Mouse (Mus musculus): ENCODE data around the gene Adcy3. TPM values are rescaled to one million over a fixed set of nuclear protein-coding genes. Genes with fewer than 3 reads are reported as not detected.

The Adcy3 gene
- total RNA-seq, 2 experiments from 2014 or later = 50.9 to 53.0 TPM

DNA sequence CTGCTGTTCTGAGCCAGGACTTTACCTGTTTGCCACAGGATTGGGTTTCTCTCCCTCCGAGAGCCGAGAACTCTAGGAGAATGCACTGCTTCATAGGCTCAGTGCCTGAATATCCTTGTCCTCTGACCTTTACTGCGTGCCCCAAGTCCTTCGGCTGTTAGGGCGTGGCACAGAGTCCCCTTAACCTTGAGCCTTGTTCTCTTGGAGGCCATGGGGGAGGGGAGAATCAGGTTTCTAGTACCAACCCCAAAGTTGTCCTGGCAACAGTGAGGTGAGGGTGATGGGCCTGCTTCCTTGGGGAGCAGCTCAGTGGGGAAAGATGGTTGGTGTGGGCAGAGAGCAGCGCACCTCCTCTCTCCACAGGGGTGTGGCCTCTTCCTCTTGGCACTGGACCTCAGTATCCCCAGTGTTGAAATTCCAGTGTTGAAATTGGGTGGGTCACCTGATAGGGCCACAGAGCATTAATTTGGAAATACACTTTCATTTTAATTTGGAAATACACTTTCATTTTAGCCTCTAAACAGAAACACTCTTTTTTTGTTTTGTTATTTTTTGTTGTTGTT lies 46.8 kb downstream of the Adcy3 start:
- no peak for DNase-seq (ENCODE audit: low spot score in 2 of 2)

DNA sequence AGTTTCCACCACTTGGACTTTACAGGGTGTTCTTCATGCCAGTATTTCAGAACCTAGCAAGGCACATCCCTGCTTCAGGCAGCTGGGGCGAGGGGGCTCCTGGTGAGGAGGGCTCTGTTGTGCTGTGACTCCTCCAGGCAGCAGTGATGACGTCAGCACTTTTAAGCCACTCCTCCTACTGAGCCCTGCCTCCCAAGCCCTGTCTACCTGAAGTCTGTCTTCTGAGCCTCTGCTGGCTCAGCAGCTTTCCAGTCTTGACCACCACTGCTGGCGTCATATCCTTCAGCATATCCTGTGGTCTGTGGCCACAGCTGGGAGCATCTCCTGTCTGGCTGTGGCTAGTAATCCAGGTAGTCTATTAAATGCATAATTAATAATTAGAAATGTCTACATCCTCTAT lies 47.6 kb downstream of the Adcy3 start:
- DNase-seq (ENCODE audit: low spot score in 2 of 2) = no peak

DNA sequence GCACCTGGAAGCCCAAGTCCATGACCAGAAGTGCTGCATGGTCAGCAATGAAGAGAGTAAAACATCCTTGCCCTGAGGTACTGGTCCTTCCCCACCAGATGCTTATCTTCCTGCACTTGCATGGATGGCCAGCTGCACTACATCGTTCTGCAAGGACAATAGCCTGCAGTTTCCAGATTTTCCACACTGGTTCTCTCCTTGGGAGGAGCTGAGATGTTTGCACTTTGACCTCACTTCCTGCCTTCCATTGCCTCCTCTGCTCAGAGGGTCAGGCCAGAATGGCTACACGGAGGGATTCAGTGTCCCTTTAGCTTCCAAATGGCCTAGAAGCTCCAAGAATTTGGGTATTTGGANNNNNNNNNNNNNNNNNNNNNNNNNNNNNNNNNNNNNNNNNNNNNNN lies 51.7 kb downstream of the Adcy3 start:
- DNase-seq (ENCODE audit: low spot score in 2 of 2) = no peak

DNA sequence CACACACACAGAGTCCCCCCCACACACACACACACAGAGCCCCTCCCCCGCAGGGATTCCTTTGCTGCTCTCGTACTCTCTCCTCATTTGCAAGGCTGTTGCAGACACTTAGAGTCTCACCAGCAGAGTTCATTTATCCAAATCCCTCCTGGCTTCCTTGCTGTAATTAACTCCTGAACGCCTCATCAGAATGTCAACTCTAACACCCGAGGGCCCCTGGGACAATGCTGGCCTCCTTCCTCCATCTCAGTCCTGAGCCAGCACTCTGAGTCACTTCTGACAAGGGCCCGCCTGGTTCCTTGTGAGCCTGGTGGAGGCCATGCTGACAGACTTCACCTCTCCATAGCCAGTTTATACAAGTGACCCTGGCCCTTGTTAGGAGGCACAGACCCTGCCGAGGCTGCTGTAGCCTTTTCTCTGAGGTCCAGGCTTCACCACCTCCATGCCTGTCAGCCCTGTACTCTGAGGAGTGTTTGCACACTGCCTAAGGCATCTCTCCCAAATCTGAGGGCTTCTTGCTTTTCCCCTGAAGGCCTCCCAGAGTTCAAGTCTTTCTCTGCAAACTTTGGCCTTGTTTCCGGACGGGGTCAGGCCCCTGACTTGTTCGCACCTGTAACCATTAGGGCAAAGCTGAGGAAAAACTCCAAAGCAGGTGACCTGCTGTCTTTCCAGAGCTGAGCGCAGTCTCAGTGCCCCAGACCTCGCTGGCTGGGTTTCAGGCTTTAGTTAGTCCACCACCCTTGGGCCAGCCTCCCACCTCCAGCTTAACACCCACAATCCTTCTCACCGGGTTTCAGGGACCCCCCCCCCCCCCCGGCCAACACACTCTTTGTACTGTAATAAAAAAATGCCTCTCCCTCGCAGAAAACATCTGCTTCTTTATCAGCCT lies 55.5 kb downstream of the Adcy3 start:
- DNase-seq (ENCODE audit: low spot score in 2 of 2) = no peak

DNA sequence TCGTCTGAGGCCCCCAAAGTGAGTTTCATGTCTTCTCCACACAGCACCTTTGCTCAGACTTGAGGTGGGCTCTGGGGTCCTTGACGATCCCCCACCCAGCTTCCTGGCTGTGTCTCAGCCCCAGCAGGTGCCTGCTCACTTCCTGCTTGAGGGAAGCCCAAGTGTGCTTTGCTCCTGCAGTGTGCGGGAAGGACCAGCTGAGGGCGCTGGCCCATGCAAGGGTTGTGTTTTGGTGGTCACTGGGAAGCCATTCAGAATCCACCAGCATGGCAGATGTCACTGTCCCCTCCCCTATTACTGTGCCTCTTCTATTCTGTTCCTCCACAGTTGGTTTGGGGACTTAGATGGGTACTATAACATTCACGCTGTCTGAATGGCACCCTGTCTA lies 56.2 kb downstream of the Adcy3 start:
- no peak for DNase-seq (ENCODE audit: low spot score in 2 of 2)

DNA sequence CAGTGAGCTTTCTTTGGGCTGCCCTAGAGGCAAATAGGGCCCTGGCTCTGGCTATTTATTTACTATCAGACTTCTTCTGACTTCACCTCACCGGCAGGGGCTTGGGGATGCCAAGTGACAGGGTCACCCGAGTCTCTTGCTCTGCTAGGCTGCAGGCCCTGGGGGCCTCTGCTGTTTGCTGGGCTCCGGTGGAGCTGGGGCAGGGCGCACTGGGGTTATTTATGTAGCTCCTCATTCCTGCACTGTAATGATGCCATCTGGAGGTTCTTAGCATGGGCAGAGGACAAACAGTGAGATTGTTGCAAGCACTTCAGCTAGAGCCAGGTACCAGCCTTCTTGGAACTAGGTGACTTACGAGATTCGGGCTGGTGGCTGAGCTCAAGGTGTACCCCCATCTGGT lies 59.6 kb downstream of the Adcy3 start:
- no peak for DNase-seq (ENCODE audit: low spot score in 2 of 2)

DNA sequence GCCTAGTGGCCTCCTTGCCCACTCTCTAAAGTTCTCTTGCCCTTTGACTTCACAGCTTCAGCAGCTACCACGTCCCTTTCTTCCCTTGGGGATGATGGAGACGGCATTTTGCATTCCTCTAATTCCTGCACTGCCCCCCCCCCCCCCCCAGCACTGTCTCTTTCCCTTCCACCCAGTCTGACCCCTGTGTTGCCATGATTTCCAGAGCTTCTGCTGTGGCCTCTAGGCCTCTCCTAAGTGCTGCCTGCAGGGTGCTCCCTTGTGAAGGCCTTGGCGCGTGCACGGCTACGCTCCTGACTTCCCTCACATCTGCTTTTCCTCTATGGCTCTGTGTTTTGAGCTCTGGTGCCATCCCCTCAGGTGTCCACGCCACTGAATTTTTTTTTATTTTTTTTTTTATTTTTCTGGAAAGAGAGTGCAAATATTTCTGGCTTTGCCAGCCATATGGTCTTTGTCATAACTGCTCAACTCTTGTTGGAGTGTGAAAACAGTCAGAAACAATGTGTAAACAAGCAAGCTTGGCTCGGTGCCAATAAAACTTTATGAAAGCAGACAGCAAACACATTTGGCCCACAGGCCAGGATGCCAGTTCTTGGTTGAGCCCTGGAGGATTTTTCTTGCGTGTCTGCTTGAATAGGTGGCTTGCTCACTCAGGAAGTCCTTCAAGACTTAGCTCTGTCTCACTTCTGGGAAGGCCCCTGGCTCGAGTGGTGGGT lies 60.3 kb downstream of the Adcy3 start:
- DNase-seq (ENCODE audit: low spot score in 2 of 2) = no peak

DNA sequence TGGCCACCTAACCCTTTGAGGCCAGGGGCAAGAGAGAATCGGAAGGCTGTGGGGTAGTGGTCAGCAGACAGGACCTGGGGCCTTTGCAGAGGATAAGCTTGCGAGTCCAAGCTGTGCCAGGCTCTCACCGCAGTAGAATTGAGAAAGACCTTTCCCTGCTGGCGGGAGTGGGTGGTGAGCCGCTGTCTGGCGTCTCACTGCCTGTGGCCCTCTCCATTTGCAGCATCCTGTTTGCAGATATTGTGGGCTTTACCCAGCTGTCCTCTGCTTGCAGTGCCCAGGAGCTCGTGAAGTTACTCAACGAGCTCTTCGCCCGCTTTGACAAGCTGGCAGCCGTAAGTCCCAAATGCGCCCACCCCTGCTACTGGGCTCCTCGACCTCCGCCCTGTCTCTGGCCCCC lies 61.7 kb downstream of the Adcy3 start:
- peak; percentile 59 to 64 for DNase-seq (ENCODE audit: low spot score in 2 of 2)

DNA sequence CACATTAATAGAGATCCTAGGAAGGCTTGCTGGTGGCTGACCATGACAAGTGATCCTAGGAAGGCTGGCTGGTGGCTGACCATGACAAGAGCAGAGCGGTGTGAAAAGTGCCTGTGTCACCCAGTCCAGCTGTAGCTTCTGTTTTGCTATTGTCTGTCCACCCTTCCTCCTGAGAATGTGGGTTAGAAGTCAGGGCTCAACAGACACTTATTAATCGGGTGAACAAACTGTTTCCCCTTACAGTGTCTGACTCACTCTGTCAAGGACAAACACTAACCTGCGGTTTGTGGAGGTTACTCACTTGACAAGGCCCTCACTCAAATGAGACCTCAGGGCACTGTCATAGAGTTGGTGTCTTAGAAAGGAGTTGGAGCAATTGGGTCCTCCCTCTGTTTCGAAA lies 65.8 kb downstream of the Adcy3 start:
- no peak for DNase-seq (ENCODE audit: low spot score in 2 of 2)

DNA sequence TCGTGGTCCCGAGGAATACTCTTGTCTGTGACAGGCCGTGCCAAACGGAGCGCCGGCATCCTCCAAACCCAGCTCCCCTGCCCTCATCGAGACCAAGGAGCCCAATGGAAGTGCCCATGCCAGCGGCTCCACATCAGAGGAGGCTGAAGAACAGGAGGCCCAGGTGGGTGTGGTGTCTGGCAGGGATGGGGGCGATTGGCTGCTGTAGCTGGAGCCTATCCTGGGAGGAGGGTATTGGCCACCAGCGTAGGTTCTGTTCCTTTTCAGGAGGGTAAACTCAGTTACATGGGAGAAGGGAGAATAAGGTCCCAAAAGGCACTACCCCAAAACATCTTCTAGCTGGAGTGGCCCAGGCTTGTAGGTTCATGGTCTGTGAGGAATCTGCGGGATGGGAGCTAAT lies 66.4 kb downstream of the Adcy3 start:
- DNase-seq (ENCODE audit: low spot score in 2 of 2) = no peak

DNA sequence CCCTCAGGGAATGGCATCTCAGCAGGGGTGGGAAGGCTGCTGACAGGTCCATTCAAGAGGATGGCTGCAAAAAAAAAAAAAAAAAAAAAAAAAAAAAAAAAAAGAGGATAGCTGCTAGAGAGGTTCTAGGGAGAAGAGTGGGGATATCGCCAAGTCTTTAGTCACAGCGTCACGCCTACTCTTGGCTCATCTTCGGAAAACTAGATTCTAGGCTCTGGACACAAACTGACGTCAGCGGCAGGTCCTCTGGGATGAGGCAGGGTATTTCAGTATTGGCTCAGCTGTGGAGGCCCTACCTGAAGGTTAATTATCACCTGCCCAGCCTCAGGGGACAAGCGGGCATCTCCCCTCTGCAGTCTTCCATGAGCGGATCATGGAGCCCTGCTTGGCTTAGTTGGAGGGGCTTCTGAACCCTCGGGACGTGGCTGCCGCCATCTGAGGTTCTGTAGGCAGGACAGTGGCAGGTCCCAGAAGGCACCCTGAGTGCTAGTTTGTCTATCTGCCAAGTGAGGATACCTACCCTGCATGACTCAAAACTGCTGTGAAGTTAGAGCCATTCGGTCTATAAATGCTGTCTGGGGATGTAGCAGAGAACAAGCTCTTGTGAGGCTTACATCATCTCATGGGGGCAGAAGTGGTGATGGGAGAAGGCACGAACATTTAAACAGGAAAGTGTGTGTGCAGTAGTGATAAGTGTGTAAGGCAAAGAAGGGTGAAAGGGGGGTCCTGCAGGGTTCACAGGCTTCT lies 68.7 kb downstream of the Adcy3 start:
- DNase-seq (ENCODE audit: low spot score in 2 of 2) = peak; percentile 50 to 59

DNA sequence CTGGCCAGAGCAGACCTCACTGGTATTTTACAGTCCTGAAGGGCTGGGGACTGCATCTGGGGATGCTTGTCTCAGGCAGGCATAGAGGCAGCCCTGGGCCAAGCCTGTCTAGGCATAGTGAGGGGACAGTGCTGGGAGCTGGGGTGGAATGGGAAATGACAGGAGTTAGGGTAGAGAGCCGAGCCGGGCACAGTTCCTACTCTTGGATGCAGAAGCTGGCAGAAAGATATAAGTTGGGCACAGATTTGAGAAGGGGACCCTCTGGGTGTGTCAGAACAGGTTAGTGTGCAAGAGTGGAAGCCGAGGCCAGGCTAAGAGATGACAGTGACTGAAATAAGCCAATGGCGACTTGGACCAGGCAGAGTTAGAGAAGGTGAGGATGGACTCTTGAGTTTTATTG lies 69.3 kb downstream of the Adcy3 start:
- DNase-seq (ENCODE audit: low spot score in 2 of 2) = no peak

DNA sequence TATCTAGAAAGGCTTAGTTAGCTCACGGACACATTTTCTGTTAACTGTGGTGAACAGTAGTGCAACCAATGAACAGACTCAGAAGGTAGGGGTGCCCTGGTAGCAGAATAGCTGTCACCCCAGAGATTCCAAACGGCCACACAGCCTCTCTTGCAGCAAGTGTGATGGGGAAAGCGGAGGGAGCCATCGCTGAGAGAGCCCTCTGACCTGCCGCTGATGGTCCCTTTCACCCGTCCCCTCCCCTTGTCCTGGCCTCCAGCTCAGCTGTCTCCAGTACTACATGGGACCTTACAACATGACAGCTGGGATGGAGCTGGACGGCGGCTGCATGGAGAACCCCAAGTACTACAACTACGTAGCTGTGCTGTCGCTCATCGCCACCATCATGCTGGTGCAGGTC lies 73.2 kb downstream of the Adcy3 start:
- DNase-seq (ENCODE audit: low spot score in 2 of 2) = no peak

DNA sequence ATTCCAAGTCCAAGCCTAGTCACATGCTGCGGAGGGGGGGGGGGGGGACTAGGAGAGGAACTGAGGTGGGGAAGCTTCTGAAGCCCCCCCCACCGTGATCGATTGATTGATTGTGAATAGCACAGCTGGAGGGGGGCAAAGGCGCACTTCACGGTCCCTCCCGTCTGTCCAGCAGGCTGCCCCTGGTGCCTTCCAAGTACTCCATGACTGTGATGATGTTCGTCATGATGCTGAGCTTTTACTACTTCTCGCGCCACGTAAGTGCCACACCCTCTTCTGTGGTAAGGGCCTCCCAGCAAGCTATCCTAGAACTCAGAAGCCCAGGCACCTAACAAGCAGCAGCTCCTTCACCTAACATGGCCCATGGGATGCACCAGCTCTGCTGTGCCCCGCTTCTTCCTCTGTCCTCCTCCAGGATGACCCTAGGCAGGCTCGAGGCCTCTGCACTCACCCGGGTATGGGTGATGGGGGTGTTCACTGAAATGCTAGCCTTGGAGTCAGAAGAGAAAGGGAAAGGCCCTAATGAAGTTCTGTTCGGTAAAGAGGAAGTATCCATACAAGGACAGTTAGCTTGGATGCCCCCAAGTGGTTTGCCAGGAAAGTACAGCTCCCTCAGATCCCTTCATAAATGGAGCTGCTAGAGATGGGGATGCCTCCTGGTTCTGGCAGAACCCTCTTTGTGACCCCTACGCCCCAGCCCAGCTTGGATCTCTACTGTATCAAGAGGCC lies 75.7 kb downstream of the Adcy3 start:
- DNase-seq (ENCODE audit: low spot score in 2 of 2) = peak; percentile 45 to 85

DNA sequence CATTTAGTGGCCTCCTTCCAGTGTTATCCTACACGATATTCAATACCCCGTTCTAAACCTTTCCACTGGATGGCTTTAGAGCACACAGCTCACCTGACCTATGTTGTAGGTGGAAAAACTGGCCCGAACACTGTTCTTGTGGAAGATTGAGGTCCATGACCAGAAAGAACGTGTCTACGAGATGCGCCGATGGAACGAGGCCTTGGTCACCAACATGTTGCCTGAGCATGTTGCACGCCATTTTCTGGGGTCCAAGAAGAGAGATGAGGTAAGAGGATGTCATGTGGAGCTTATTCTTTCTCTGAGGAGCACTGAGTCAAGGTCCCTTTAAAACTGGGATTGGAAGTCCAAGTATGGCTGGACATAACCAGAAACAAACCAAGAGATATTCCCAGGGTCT lies 76.3 kb downstream of the Adcy3 start:
- no peak for DNase-seq (ENCODE audit: low spot score in 2 of 2)

DNA sequence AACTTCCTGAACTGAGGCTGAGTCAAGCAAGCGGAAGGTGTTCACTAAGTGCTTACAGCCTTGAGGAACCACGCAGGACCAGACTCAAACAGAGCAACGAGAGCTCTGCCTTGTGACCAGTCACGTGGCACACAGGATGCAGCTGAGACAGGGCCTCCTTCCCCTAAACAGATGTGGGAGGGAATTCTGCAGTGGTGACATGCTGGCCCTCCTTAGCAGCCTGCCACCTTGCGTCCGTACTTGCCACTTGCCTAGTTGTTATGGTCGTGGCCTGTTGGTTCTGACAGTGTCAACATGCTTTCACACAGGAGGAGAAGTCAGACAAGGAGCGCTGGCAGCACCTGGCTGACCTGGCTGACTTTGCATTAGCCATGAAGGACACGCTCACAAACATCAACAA lies 78.3 kb downstream of the Adcy3 start:
- DNase-seq (ENCODE audit: low spot score in 2 of 2) = no peak

DNA sequence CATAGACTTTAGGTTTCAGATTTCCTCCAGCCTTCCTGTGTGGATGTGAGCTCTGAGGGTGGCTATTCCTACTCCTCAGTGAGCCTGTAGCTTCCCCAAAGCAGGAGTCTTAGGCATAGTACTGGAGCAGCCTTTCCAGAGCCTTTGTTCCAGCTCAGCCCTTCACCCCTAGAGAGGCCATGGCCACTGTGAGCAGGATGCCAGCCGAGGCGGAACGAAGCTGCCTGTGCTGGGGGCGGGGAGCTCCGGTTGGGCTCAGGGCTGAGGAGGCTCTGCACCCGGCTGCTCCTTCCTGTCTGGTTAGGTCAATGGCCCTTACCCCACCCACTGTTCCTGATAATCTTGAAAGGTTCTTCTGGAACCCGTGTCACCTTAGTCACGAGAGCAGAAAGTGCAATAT lies 80.0 kb downstream of the Adcy3 start:
- DNase-seq (ENCODE audit: low spot score in 2 of 2) = no peak

DNA sequence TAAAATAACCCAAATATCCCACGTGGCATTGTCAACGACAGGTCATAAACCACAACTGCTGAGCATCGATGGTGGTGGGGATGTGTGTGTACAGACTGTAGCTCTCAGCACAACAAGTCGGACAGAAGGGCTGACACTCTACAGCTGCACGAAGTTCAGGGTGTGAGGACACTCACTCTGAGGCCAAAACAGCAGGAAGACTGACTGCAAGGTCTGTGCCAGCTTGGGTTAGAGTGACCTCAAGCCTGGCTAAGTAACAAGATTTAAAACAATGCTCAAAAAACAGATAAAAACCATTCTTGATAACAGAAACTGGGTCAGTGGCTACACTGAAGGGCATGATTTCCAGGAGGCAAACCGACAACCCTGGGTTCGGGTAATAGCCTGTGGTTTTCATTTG lies 97.3 kb downstream of the Adcy3 start:
- DNase-seq (ENCODE audit: low spot score in 2 of 2) = no peak

DNA sequence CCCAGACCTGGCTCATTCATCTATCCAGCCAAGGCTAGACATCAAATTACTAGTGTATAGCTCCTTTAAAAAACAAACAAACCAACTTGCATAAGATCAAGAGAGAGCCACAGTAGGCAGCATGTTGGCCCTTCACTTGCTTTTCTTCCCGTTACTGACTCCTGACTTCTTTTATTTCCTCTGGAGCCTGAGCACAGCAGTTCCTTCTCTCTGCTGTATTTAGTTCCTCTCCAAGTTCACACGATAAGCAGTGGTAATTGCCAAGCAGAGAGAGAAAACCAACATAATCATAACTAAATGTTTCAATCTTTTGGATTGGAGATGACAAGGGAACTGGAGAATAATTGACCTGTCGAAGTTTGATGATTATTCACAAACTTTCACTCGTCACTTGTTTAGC lies 99.9 kb downstream of the Adcy3 start:
- DNase-seq (ENCODE audit: low spot score in 2 of 2) = no peak

DNA sequence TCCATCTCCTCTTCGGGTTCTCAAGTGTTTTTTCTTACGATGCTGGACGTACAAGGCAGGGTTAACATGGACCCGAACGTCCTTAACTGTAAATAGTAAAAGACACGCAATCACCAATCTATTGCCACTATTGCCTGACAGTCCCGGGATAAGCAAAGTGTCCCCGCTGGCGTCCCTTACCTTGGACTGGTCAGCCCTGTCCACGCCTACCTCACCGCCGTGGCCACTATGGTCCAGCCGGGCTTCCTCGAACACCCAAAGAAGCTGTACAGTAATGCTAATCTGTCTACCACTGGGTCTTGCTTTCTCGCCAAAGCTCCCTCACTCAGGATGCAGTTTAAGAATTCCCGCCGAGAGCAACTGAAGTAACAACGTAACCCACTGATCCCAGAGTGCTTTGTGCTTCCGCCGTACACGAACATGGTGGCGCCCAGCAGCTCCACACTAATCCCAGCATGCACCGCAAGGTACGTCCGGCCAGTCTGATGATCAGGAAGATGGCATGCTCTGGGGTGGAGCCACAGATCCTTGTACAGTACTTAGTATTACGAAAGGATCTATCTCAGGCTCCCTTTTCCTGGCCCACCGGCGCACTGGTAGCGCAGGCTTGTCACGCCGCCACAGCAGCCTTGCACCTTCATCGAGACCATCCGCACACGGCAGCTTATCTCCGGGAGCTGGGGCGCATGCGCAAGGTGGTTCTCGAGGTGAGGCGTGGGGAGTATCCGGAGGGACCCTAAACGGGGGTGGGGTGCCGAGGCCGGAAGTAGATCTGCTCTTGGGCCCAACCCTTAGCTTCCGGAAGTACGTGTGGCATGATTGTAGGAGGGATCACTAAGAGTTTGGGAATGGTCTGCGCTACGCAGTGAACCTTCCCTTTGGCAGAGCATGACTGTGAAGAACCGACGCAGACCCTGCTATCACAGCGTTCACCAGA lies 100.9 kb downstream of the Adcy3 start, which contains the start of the genes Ptrhd1 and Cenpo:
Gene Ptrhd1, plus strand, starts transcription at position 456 of the 937 bp plus-strand sequence.
Gene Cenpo, minus strand, starts transcription at position 723 of the 937 bp plus-strand sequence.
- DNase-seq (ENCODE audit: low spot score in 2 of 2) = peak; percentile 96 to 98

Measured in layer of hippocampus, adult 18-20 months (tissue).